Mouse (Mus musculus): Measurements from ENCODE around the gene Slc35c1. TPM values are rescaled to one million over a fixed set of nuclear protein-coding genes. Genes with fewer than 3 reads are reported as not detected.

The Slc35c1 gene
- polyA plus RNA-seq, 1 experiment from 2014 or later: 12.7 TPM

DNA sequence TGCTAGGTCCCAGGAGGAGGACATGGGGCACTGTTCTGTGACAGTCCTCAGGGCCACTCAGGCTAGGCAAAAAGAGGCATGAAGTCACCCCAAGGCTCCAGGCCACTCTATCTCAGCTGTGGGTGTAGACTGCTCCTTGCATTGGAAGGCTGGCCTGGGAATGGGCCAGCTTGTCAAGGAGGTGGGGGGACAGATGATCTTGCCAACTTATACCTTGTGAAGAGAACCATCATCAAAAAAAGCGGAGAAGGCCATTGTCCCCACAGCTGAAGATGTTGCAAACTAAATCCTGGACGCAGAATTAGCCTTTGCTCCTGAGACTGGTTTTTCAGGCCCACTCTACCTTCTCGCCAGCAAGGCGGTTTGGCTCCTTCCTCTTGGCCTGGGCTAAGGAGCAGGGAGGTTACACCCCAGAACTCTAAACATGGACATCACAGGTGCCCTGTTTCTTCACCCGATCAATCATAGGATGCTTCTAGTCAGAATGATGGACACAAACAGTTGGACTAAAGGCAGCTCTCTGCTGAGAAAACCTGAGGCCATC is 56.5 kb downstream of the Slc35c1 start:
- Histone ChIP-seq H3K9ac (replicated peaks; ENCODE audit: low read depth, low read length) (no peak overlapping the region), H3K36me3 (ENCODE audit: control insufficient read depth, insufficient read depth) (peaks cover 23% of the 10 kb centered on the region), H3K4me2 (ENCODE audit: low read length) (no peak overlapping the region), H3K27me3 (replicated peaks; ENCODE audit: control insufficient read depth, insufficient read depth, low read length) (no peaks in the 10 kb centered on the region), H3K9me3 (ENCODE audit: control insufficient read depth, low read length) (no peaks in the 10 kb centered on the region), H3K27ac (ENCODE audit: low read length) (no peak overlapping the region), H3K4me3 (replicated peaks; ENCODE audit: low read length) (no peak overlapping the region), H3K4me1 (replicated peaks; ENCODE audit: control insufficient read depth, insufficient read depth, low read length) (peaks cover 21% of the 10 kb centered on the region)
- 94% methylated on average over 5 of the region's 5 CpGs for WGBS
- no peak for ATAC-seq

Other genes with a start within 250 kb of the Slc35c1 start
- gene Pex16, start 85.9 kb downstream of the Slc35c1 start, polyA plus RNA-seq (2015; fragmentation: Nextera tagmentation; extraction: Ambion mirVana): 38.3 and 42.0 TPM in 2 replicates
- gene Large2, start 85.7 kb downstream of the Slc35c1 start, polyA plus RNA-seq (2015; fragmentation: Nextera tagmentation; extraction: Ambion mirVana): 1.4 and 2.4 TPM in 2 replicates
- gene 1700029I15Rik, start 78.0 kb downstream of the Slc35c1 start, polyA plus RNA-seq (2015; fragmentation: Nextera tagmentation; extraction: Ambion mirVana): 5.7 and 8.6 TPM in 2 replicates
- 101 TPM in 2 replicates for gene Mapk8ip1, start 59.3 kb downstream of the Slc35c1 start, polyA plus RNA-seq (2015; fragmentation: Nextera tagmentation; extraction: Ambion mirVana)
- gene Cry2, start 26.5 kb downstream of the Slc35c1 start, polyA plus RNA-seq (2015; fragmentation: Nextera tagmentation; extraction: Ambion mirVana): 40.1 and 46.8 TPM in 2 replicates
- 18.8 and 27.3 TPM in 2 replicates for gene Chst1, start 139.2 kb upstream of the Slc35c1 start, polyA plus RNA-seq (2015; fragmentation: Nextera tagmentation; extraction: Ambion mirVana)

All from forebrain, embryonic 16.5 days (tissue).